Mouse (Mus musculus) bone marrow macrophage, adult 2 months (primary cell): Measurements from ENCODE around the gene Elp6.
"Not testable (repeated sequence)": the region's sequence is repeated elsewhere in the genome, so short reads cannot be mapped to it uniquely, and the experiment has no call there.

Source experiments
- CTCF ChIP-seq: IDR thresholded peaks from 2 replicates; pipeline ENCODE4 v1.5.1; 2012; ENCODE audit warnings: low read depth, mild to moderate bottlenecking, low read length, moderate library complexity
- POLR2A ChIP-seq: IDR thresholded peaks from 2 replicates; pipeline ENCODE4 v1.6.1; 2012; ENCODE audit warnings: mild to moderate bottlenecking, low read depth, low read length, borderline replicate concordance

GRCm38 (mm10) chr9:110330913-110331312 is 25.9 kb downstream of the Elp6 start:
- TF ChIP-seq CTCF, POLR2A: not testable (repeated sequence)
